8 mouse cellular contexts compared by ENCODE assay signal in genomic region chr6:13606394-13606793, GRCm38 (mm10). TPM values are rescaled to one million over a fixed set of nuclear protein-coding genes. Genes with fewer than 3 reads are reported as not detected.
DNase-seq lines count a peak whose midpoint lies in the region; ATAC-seq lines count a peak whose summit lies in the region.

No protein-coding gene starts in this region.

- no peaks in the 10 kb centered on the region for H3K9me3 ChIP-seq in kidney, embryonic 14.5 days (ENCODE audit: control insufficient read depth, low read length)
- H3K9me3 ChIP-seq in embryonic facial prominence, embryonic 15.5 days (replicated peaks), result no peaks in the 10 kb centered on the region
- no peaks in the 10 kb centered on the region for H3K9me3 ChIP-seq in limb, embryonic 10.5 days (replicated peaks)
- no peaks in the 10 kb centered on the region for H3K9me3 ChIP-seq in neural tube, embryonic 12.5 days

- no peak for ATAC-seq in kidney, embryonic 14.5 days (ENCODE audit: low FRiP score, low TSS enrichment)
- no peak for ATAC-seq in embryonic facial prominence, embryonic 15.5 days (ENCODE audit: insufficient number of reproducible peaks, low FRiP score, low TSS enrichment, low read depth)
- ATAC-seq in neural tube, embryonic 12.5 days (ENCODE audit: low FRiP score, low read depth), result no peak

- H3K36me3 ChIP-seq in kidney, embryonic 14.5 days (ENCODE audit: control insufficient read depth, insufficient read depth, low read length), result peaks cover 10% of the 10 kb centered on the region; the same call in 1 of the 2 replicates
- 0 out of 2 replicates have a peak, but pooled peaks cover 6% of the 10 kb centered on the region for H3K36me3 ChIP-seq in embryonic facial prominence, embryonic 15.5 days
- H3K36me3 ChIP-seq in limb, embryonic 10.5 days, result peaks cover 20% of the 10 kb centered on the region
- peaks cover 13% of the 10 kb centered on the region for H3K36me3 ChIP-seq in neural tube, embryonic 12.5 days

- no peak overlapping the region for H3K27ac ChIP-seq in kidney, embryonic 14.5 days (ENCODE audit: low read depth, low read length)
- no peak overlapping the region for H3K27ac ChIP-seq in embryonic facial prominence, embryonic 15.5 days (replicated peaks)
- 0 out of 2 replicates have a peak overlapping the region, but pooled peaks have one; percentile 97 for H3K27ac ChIP-seq in limb, embryonic 10.5 days
- H3K27ac ChIP-seq in neural tube, embryonic 12.5 days, result no peak overlapping the region

- no peak for DNase-seq in kidney, postnatal 14 days
- DNase-seq in limb, embryonic 10.5 days (ENCODE audit: low spot score), result no peak
- DNase-seq in frontal cortex, postnatal 10 days (ENCODE audit: low spot score in 2 of 2), result no peak
- DNase-seq in gastrocnemius, postnatal 10 days, result no peak
- DNase-seq in ovary, postnatal 10 days (ENCODE audit: low spot score), result no peak

- H3K4me1 ChIP-seq in kidney, embryonic 14.5 days (ENCODE audit: control insufficient read depth, insufficient read depth, low read length), result peaks cover 6% of the 10 kb centered on the region; the same call in 1 of the 2 replicates
- H3K4me1 ChIP-seq in embryonic facial prominence, embryonic 15.5 days, result peaks cover 13% of the 10 kb centered on the region
- peaks cover 12% of the 10 kb centered on the region for H3K4me1 ChIP-seq in limb, embryonic 10.5 days
- H3K4me1 ChIP-seq in neural tube, embryonic 12.5 days, result peaks cover 10% of the 10 kb centered on the region

- peak overlapping the region; percentile 50 for H3K4me2 ChIP-seq in kidney, embryonic 14.5 days (replicated peaks; ENCODE audit: low read depth, low read length)
- H3K4me2 ChIP-seq in embryonic facial prominence, embryonic 15.5 days (replicated peaks), result peak overlapping the region; percentile 73; the same call in 1 of the 2 replicates
- peak overlapping the region; percentile 56 for H3K4me2 ChIP-seq in neural tube, embryonic 12.5 days (replicated peaks)

- 71% methylated on average over 4 of the region's 4 CpGs for WGBS in kidney, embryonic 14.5 days
- WGBS in embryonic facial prominence, embryonic 15.5 days, result 73% methylated on average over 4 of the region's 4 CpGs
- 90% methylated on average over 4 of the region's 4 CpGs for WGBS in limb, embryonic 10.5 days
- 87% methylated on average over 4 of the region's 4 CpGs for WGBS in neural tube, embryonic 12.5 days

- H3K4me3 ChIP-seq in kidney, embryonic 14.5 days (ENCODE audit: low read length), result no peak overlapping the region
- H3K4me3 ChIP-seq in embryonic facial prominence, embryonic 15.5 days (replicated peaks), result peak overlapping the region; percentile 72
- H3K4me3 ChIP-seq in limb, embryonic 10.5 days, result peak overlapping the region; percentile 66
- H3K4me3 ChIP-seq in neural tube, embryonic 12.5 days, result no peak overlapping the region

- H3K27me3 ChIP-seq in kidney, embryonic 14.5 days (ENCODE audit: control insufficient read depth, insufficient read depth, low read length), result no peaks in the 10 kb centered on the region
- H3K27me3 ChIP-seq in embryonic facial prominence, embryonic 15.5 days, result no peaks in the 10 kb centered on the region
- no peaks in the 10 kb centered on the region for H3K27me3 ChIP-seq in limb, embryonic 10.5 days (ENCODE audit: low read depth, poor library complexity, severe bottlenecking)
- H3K27me3 ChIP-seq in neural tube, embryonic 12.5 days (replicated peaks), result no peaks in the 10 kb centered on the region

- peak overlapping the region; percentile 93; the same call in 1 of the 2 replicates for H3K9ac ChIP-seq in kidney, embryonic 14.5 days (ENCODE audit: low read depth, low read length)
- no peak overlapping the region for H3K9ac ChIP-seq in embryonic facial prominence, embryonic 15.5 days
- H3K9ac ChIP-seq in neural tube, embryonic 12.5 days, result no peak overlapping the region

RNA-seq across cellular contexts. Expression of gene Tmem168, which starts 1.5 kb away (rescaled TPM):
- polyA plus RNA-seq in kidney, embryonic 14.5 days (2014; fragmentation: Nextera tagmentation; extraction: Ambion mirVana), result 25.2 and 43.3 TPM in 2 replicates
- 33.8 and 35.8 TPM in 2 replicates for polyA plus RNA-seq in embryonic facial prominence, embryonic 15.5 days (2015; fragmentation: Nextera tagmentation; extraction: Ambion mirVana)
- polyA plus RNA-seq in limb, embryonic 10.5 days (2016; fragmentation: Nextera tagmentation; extraction: Ambion mirVana), result 26.1 and 31.6 TPM in 2 replicates
- polyA plus RNA-seq in neural tube, embryonic 12.5 days (2016; fragmentation: Nextera tagmentation; extraction: Ambion mirVana), result 31.3 and 31.4 TPM in 2 replicates
- total RNA-seq in gastrocnemius, postnatal 10 days (2021), result 10 to 100 TPM; 12.1 to 14.5 TPM

Comparison
In these comparisons a context has a peak if more than half of its experiments do, and no peak if none do; other contexts are left out.
1. H3K4me3 ChIP-seq: peak in embryonic facial prominence, embryonic 15.5 days (single experiment) and limb, embryonic 10.5 days (single experiment); none in kidney, embryonic 14.5 days (single experiment) and neural tube, embryonic 12.5 days (single experiment).
2. Peak in every context shown above with its lines, with median percentiles within 50 percentile points of each other: H3K4me2 ChIP-seq.